Mouse (Mus musculus) mesoderm, embryonic 11.5 days (tissue): ENCODE measurements around the gene Tmsb10.

Experiments used
- DNase-seq: peaks from one replicate; pipeline ENCODE4 v3.0.0-alpha.2; 2012; ENCODE audit warnings: low read depth, low spot score

Tmsb10 gene

DNA sequence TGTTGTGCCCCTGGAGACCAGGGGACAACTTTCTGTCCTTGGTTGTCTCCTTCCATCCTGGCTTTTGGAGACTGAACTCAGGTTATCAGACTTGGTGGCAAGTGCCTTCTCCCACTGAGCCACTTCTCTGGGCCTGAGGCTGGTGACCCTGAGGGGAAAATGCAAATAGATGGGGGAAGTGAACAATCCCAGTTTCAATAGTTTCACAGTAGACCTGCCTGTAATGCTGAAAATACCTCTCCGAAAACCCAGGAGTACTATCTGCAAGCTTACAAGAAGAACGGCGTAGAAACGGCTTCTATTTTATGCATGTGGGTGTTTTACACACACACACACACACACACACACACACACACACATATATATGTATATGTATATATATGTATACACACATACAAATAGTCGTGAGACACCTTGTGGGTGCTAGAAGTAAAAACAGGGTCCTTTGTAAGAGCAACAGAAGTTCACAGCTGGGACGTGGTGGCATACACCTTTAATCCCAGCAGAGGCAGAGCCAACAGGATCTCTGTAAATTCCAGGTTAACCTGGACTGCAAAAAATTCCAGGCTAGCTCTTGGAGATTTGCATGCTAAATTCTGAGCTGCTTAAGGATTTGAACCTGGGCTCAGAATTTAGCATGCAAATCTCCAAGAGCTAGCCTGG is 44.3 kb downstream of the Tmsb10 start:
- DNase-seq, result no peak

DNA sequence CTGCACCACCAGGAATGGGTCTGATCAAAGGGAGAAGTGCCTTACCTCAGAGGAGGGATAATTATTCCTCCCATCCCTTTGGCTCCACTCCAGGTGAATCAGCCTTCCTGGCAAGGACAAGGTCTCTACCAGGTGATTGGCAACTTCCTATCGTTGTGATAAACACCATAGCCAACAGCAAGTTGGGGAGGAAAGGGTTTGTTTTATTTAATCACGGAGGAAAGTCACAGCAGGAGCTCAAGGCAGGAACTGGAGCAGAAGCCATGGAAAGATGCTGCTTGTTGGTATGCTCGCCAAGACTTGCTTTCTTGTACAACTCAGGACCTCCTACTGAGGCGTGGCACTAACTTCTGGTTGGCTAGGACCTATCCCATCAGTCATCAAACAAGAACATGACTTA is 47.3 kb downstream of the Tmsb10 start:
- DNase-seq, result no peak
